Mouse (Mus musculus) spleen, postnatal 10 days (tissue): ENCODE measurements around the gene 4930564D02Rik.

Experiments
- DNase-seq, 2 experiments: peaks; one replicate each; pipeline ENCODE4 v3.0.0; 2021 to 2022; ENCODE audit warnings: low spot score in 2 of 2

4930564D02Rik gene

DNA sequence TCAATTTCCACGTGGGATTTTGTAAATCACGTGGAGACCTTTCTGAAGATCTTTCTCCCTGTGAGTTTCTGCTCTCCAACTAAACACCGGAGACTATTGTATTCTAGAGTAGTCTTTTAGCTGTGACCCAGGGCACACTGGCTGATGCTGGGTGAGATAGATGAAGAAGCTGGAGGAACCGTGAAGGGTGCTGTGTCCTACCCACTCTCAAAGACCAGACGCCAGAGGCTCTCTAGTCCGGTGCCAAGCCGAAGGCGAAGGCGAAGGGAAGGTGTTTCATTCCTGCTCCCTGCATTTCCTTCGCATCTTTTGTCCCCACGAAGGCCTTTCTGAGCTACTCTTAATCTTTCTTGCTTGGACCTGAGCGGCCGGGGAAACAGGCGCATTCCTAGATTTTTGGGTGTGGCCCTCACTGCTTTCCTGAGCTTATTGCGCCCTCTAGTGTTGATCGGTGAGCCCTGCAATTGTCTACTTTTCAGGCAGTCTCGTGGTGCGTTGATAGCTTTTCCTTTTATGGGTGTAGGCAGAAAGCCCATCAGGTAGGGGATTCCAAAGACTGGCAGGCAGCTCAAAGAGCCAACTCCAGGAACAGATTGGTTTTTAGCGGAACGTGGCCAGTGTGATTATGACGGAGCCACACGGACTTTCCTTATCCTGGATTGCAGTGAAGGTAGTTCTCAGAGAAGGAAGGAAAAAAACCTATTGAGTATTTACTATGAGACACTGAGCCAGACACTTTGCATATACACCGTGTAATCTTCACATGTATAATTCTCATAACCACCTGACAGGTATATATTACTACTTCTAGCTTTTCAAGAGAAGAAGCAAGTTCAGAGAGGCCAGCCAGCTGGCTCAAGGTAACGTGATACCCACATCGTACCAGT lies 7.8 kb upstream of the 4930564D02Rik start:
- peak; percentile 32 to 64 for DNase-seq

DNA sequence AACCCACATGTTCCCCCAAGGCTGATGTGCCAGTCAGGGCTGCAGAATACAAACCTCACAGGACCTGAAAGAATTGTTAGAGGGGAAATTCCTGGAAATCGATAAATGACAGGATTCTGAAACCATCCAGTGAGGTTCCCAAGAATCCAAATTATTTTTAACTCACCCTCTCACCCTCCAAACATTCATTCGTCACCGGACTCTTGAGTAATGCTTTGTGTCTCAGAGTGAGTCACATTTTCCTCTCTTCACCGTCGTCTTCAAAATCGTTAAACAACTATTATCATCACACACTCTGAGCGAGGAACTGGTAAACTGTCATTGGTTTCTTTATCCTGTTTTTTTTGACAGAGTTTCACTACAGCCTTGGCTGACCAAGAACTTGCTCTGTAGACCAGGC lies 6.7 kb upstream of the 4930564D02Rik start:
- DNase-seq = no peak

DNA sequence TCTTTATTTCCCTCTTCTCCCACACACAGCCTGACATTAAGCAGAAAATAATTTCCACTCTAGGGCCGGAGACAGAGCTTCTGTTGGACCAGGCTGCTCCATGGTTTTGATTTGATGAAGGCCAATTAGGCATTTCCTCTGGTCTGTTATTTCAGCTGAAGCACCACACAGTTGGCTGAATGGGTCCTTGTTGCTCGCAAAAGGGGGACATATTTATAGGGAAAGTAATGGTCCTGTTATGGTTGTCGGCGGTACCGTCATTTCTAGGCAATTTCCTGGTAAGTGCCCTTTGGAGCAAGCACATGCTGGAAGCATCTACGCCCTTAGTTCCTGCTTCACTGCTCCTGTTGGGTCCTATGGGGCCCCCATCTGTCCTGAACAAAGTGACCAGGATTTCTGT lies 5.7 kb upstream of the 4930564D02Rik start:
- DNase-seq = no peak

DNA sequence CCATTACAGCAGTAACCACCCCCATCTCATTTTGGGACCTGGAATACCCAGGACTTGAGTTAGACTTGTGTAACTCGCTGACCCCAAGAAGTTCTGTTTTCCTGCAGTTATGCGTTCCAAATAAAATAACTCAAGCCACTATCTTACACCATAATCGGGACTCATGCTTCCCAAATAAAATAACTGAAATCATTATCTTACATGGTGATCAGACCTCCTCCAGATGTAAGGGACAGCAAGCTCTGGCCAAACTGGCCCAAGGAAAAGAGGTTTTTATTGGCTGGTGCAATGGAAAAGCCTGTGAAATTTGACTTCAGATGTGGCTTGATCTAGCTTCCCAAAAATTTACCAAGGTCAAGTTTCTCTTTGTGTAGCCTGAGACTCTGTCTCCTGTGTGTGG lies 5.1 kb upstream of the 4930564D02Rik start:
- DNase-seq = no peak

DNA sequence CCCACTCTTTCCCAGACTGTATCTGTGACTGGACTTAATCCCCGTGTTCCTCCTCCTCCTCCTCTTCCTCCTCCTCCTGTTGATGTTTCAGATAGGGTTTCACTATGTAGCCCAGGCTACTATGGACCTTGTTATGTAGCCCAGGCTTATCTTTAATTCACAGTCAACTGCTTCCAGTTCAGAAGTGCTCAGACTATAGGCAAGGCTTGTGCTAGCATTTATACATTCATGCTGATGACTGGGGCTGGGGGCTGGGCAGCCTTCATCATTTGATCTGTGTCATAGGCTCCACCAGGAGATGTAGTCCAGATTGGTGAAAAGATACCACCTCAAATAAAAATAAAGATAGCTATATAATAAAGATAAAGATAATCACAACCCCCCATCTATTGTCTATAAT lies 4.7 kb upstream of the 4930564D02Rik start:
- no peak for DNase-seq

DNA sequence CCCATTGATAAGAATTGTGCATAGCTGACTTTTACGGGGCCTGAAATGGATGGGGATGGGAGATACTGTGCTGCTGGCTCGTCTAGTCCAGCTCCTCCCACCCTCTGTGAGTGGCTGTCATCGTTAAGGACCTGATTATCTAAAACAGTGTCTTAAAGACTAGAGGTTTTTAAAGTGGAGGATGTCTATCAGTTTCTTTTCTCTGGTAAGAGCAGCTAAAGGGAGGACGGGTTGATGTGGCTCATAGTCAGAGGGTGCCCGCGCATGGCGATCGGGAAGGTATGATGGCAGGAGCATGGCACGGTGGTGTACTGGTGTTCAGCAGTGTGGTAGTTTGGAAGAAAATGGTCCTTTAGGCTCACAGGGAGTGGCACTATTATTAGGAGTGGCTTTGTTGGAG lies 4.0 kb upstream of the 4930564D02Rik start:
- no peak for DNase-seq

DNA sequence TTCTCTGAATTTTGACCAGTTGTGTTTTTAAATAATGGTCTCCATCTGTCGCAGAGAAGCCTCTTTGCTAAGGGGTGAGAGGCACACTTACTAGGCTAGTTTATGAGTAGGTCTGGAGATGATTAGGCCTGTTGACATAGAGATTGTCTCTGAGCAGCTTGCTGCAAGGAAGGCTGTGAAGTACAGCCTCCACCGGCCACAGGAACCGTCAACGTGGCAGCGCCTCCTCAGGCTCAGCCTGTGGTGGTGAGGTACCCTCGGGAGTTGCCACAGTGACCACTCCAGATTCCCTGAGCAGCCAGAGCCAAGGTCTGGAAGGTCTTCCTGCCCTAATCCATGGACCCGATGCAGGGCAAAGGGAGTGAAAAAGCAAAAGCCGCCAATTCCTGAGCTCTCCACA lies 3.9 kb downstream of the 4930564D02Rik start:
- DNase-seq = no peak

DNA sequence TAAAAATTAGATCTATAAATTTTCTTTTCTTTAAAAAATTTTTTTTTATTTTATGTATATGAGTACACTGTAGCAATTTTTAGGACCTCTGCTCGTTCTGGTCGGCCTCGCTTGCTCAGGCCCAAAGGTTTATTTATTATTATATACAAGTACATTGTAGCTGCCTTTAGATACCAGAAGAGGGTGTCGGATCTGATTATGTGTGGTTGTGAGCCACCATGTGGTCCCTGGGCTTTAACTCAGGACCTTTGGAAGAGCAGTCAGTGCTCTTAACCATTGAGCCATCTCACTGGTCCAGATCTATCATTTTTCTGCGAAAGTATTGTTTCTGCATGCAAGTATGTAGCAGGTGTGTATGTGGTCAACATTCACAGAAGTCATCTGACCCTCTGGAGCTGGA lies 4.6 kb downstream of the 4930564D02Rik start:
- DNase-seq = no peak

DNA sequence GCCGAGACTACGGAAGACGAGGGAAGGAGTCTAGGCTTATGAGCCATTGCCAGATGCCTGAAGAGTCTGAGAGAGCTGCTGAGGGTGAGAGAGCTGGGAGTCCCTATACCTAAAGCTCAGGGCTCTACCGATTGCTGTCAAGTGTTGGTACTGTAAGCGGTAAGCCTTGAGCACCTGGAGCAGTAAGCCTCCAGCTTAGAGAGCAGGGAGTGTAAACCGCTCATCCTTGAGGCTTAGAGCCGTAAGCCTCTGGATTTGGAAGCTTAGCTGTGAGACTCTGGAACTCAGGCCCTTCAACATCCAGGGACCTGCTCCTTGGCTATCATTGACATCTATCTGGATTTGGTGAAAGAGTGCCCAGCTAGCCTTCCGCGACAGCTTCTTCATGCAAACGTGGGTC lies 5.9 kb downstream of the 4930564D02Rik start:
- DNase-seq = no peak

DNA sequence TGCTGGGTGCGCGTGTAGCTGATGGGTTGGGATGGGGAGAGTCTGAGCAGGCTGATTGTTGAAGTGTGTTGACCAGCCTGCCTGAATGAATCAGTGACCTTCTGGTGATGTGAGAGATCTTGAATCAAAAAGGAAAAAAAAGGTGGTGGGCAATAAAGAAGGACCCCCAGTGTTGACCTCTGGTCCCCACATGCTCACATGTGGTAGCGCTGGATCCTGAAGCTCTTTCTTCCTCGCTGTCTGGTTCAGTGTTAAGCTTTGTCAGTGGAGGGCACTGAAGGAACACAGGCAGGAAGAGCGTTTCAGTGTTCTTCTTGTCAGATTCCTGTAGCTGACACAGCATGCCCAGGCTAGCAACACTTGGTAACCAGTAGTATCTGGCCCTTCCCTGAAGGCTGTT lies 9.2 kb downstream of the 4930564D02Rik start:
- DNase-seq = no peak

DNA sequence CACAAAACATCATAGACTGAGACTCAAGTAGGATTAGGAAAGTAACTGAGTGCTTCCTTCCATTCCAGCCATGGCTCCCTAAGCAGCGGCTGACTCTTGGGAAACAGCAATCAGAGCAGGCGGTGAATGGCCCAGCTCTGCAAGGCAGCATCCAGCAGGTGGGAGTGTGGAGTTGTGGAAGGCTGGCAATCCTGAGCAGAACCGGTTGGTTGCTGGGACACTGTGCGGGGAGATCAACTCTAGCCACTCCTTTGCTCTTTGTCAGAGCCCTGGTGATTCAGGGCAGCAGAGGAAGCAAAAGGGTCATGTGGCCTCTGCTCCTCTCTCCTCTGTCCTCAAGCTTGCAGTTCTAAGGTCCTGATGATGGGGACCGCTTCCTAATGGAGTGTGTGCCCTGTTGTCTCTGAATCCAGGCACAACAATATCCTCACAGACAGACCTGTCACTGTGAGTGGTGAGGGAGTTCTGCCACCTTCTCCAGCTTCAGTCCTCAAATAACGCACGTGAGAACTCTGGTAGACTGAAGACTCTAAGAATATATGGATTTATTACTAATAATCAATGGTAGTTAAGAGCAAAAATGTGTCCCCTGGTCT lies 11.7 kb downstream of the 4930564D02Rik start:
- peak in 1 of 2 experiments; percentile 38 for DNase-seq

DNA sequence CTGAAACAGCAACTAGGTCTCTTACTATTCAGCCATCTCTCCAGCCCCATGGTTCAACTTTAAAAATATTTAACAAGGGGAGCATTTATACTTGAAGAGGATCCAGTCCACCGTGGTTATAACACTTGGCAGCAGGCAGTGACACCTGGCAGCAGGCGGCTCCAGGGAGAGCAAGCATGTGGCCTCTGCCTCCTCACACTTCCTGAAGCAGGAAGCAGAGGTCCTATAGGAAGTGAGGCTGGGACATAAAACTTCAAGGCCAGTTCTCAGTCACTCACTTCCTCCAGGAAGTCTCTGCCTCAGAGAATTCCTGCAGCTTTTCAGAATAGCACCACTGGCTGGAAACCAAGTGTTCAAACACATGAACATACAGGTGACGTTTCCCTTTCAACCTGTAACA lies 20.7 kb downstream of the 4930564D02Rik start:
- DNase-seq = no peak

DNA sequence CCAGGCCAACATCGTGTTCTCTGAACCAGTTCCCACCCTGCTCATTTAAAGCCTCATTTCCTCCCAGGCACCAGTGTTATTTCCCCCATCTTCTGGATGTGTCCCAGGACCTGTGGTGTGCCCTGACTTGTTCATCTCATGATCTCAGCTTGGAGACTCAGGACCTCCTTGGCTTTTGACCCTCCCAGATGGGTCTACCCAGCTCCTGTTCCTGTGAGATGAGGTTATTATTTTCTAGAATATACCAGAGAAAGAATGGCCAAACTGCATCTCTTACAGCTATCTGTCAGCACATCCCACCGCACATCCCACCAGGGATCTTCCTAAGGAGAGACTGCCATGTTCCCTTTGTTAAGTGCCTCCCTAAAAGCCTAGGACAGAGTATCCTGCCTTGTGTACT lies 22.0 kb downstream of the 4930564D02Rik start:
- DNase-seq = no peak

DNA sequence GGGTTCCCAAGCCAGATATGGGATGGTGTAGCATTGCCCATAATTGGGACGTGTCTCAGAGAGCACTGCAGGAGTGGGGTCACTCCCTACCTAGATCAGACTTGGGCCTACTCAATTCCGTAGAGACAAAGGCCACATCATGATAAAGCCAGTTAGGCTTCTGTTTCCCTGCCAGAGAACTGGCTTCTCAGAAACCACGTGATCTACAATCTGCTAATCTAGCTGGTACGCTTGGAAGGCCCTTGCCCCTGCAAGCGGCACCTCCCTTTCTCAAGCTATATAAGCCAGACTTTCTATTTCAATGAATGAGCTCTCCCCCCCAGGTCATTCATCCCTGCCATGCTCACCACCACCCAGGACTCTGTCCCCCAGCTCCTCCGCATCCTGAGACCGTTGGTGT lies 23.5 kb downstream of the 4930564D02Rik start:
- DNase-seq = no peak

DNA sequence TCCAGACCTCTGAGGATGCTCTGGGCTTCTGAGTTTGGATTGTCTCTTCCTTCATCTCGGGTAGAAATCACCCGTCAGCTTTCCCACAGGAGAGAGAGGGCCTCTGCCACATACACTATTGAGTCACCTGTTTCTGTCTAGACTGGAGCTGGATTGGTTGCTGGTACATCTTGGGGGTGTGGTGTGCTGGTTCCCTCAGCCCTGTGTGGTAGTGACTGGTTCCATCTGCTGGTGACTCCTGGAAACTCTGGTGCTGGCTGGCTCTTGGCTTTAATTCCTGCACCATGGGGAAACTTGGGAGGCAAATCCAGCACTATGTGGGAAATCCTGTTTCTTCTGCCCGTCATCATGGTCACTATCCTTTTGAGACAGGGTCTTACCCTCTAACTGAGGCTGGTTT lies 24.3 kb downstream of the 4930564D02Rik start:
- no peak for DNase-seq

DNA sequence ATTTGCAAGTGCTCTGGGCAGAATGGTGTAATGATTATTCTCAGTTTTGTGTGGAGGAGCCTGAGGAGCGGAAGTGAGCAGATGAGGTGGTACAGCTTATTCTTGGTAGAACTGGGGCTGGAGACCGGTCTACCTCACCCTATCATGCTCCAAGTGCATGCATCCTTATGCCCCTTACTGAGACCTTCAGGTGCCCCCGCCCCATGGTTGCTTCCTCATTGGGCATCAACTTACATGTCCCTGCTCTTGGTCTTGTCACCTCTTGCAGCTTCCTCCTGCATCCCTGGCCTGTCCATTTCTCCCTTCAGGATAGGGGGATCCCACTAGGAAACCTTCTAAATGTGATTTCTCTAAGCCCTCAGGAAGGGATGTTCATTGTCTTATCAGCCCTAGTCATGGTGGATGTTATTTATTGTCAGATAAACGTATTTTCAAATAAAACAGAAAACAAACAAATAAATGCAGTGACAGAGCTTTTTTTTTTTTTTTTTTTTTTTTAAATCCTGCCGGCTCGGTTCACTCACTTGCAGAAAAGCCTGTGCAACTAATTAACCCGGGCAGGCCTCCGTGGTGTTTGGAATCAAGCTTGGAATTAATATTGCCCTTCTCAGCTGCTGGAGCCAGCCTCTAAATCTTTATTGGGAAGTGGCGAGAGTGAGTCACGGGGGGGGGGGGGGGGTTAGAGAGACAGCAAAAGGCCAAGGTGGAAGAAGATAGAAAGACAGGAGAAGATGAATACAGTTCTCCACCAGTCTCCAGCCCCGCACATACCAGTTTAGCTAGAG lies 26.3 kb downstream of the 4930564D02Rik start:
- DNase-seq = no peak

DNA sequence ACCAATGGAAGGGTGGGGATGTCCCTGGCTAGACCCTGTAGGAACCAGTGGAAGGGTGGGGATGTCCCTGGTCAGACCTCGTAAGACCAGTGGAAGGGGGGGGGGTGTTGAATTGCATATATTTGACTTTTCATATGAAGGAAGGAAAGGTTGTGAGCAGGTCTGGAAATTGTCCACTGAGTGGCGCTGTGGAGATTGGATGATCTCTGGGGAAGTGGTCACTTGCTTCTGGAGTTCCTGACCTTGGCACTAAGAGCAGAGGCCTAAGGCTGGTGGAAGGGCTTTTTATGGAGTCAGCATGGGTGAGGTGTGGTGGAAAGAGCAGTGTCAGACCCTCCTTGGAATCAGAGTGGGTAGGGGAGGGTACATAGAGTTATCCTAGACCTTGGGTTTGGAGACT lies 27.8 kb downstream of the 4930564D02Rik start:
- no peak for DNase-seq

DNA sequence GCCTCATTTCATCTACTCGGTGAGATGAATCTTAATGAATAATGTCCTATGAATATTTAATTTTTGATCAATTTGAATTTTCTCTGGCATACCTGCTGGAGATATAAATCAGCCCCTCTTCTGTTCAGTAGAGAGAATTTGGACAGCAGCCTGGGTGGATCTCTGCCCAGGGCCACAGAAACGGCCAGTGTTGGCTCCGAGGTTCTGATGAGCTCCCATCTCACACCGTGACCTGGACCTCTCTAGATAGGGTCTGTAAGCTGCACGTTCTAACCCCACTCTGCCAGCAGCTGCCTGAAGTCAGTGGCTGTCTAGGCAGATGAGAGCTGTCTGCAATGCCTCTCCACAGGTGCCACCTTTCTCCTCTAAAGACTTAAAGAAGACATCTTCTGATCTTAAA lies 28.4 kb downstream of the 4930564D02Rik start:
- DNase-seq = no peak

DNA sequence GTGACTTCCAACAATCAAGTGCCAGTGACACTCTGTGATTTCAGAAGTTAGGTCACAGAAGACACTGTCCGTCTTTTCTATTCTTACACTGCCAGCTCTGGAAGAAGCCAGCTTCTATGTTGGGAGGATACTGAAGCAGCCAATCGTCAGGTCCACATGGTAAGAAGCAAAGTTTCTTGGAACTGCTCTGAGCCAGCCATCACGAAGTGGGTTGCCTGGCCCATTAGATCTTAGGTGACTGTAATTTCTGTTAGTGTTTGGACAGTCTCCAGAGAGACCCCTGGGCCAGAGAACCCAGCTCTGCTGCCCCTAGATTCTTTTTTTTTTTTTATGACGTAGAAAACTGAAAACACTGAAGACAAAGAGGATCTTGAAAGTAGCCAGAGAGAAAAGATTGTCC lies 30.9 kb downstream of the 4930564D02Rik start:
- DNase-seq = no peak

DNA sequence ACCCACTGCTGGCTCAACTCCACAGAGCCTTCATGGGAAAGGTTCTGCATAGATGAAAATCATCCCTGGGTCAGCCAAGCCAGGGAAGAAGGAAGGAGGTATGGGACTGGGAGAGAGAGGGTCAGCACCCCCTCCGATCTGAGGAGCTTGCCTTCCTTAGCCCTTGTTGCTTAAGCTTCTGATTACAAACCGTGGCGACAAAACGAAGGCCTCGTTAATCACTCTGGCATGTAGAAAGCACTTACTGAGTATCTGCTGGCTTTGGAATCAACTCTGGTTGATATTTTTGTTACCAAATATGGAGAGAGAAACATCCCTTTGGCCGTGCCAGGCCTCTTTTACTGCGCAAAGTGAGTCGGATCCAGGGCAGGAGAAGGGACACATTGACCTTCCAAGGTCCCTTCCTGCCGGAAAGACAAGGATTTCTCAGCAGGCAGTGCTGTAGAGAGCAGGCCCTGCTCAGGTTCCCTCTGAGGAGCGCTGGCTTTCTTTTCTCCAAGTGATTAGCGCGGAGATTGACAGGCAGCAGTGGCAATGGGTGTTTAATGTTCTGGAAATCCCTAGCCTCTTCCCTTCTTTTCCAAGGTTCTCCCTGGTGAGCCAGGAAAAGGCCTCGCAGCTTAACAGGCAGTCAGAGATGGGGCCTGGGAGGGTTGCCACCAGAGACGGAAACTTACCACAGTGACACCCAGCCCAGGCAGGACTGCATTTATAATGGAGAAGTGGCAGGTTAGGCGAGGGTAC lies 33.1 kb downstream of the 4930564D02Rik start:
- DNase-seq = no peak

DNA sequence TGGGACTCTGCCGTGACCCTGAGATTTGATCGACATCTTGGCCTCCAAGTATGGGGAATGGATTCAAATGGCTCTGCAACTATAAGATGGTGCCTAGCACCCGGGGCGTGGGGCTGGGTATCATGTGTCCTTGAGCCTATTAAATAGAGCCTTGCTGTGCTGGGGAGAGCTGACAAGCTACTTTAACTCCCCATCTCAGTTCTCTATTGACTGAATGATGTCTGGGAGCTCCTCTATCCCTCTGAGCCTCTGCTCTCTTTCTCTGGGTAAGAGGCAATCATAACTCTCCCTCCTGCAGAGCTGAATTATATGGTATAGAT lies 33.6 kb downstream of the 4930564D02Rik start:
- no peak for DNase-seq

DNA sequence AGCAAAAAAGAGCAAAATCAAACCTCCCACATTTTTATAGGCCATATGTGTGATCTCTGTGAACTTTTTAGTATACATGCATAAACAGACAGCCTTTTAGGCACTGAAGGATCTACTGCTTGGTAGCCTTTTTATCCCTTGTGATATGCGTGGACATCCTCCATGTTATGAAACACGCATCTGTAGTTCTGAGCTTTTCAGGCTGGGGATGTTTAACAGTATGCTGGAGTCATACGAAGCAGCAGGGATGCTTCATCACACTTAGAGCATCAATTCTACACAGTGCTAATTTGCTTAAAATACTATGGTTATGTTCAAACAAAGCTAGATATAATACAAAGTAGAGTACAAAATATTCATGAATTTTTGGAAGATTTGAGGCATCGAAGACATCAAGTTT lies 39.2 kb downstream of the 4930564D02Rik start:
- DNase-seq = no peak
